Mouse (Mus musculus) CH12.LX (cell line): ENCODE measurements around the gene Mtfp1. TPM values are rescaled to one million over a fixed set of nuclear protein-coding genes. Genes with fewer than 3 reads are reported as not detected.

ENCODE experiments used
- DNase-seq: peaks from one replicate; pipeline ENCODE4 v3.0.0-alpha.2; 2013; ENCODE audit errors: extremely low read depth
- H3K27ac ChIP-seq: 2 replicates; pipeline ENCODE4 v1.5.1; 2012; ENCODE audit warnings: low read depth, mild to moderate bottlenecking, control low read depth, moderate library complexity; ENCODE audit not compliant: insufficient read depth
- H3K27me3 ChIP-seq: replicated peaks from 2 replicates; pipeline ENCODE3; 2012; ENCODE audit warnings: inconsistent platforms
- H3K36me3 ChIP-seq, 2 experiments: replicated peaks in 1 of 2; 2 replicates each; pipeline versions ENCODE3 to v1.6.1; 2012; ENCODE audit warnings: inconsistent platforms in 1 of 2, low read length in 1 of 2, mild to moderate bottlenecking in 1 of 2, mixed read lengths in 1 of 2, moderate library complexity in 1 of 2; ENCODE audit not compliant: control insufficient read depth in 1 of 2, insufficient read depth in 1 of 2
- H3K4me1 ChIP-seq, 2 experiments: 2 replicates each; pipeline ENCODE4 v1.6.1; 2012; ENCODE audit warnings: inconsistent platforms in 1 of 2, moderate library complexity in 1 of 2; ENCODE audit not compliant: insufficient read depth in 2 of 2, control insufficient read depth in 1 of 2
- H3K4me2 ChIP-seq: 2 replicates; pipeline ENCODE4 v1.6.1; 2012; ENCODE audit warnings: low read depth, mild to moderate bottlenecking, control low read depth; ENCODE audit not compliant: poor library complexity, insufficient read depth, severe bottlenecking
- H3K4me3 ChIP-seq, 3 experiments: fragments of 150-350 bp in 1 of 3; sonication (generic) in 1 of 3; replicated peaks in 1 of 3; 2 replicates each; pipeline versions ENCODE3 to v1.5.1; 2011 to 2012; ENCODE audit warnings: low read depth in 2 of 3, low read length in 2 of 3, mild to moderate bottlenecking in 2 of 3, moderate library complexity in 2 of 3, control low read depth in 1 of 3, improper control_type of control experiment in 1 of 3, inconsistent platforms in 1 of 3, mixed read lengths in 1 of 3; ENCODE audit not compliant: poor library complexity in 1 of 3
- H3K79me2 ChIP-seq: replicated peaks from 2 replicates; pipeline ENCODE4 v1.6.1; 2012; ENCODE audit warnings: mild to moderate bottlenecking, moderate library complexity; ENCODE audit not compliant: control insufficient read depth, poor library complexity, insufficient read depth, severe bottlenecking; ENCODE audit errors: extremely low read depth
- H3K9ac ChIP-seq: 2 replicates; pipeline ENCODE4 v1.6.1; 2012; ENCODE audit warnings: low read depth, mild to moderate bottlenecking, control low read depth, moderate library complexity; ENCODE audit not compliant: insufficient read depth
- H3K9me3 ChIP-seq: replicated peaks from 2 replicates; pipeline ENCODE3; 2012; ENCODE audit warnings: low read length, inconsistent platforms, mixed read lengths
- CHD2 ChIP-seq: IDR thresholded peaks from 2 replicates; pipeline ENCODE4 v1.6.1; 2011; ENCODE audit warnings: low read length, improper control_type of control experiment
- CTCF ChIP-seq, 2 experiments: IDR thresholded peaks in 1 of 2; conservative IDR thresholded peaks in 1 of 2; 2 replicates each; pipeline ENCODE4 v1.5.1; 2011 to 2012; ENCODE audit warnings: low read depth in 2 of 2, low read length in 2 of 2, improper control_type of control experiment in 1 of 2, inconsistent platforms in 1 of 2, mild to moderate bottlenecking in 1 of 2, moderate library complexity in 1 of 2
- EP300 ChIP-seq: IDR thresholded peaks from 2 replicates; pipeline ENCODE4 v1.6.1; 2011; ENCODE audit warnings: low read length, improper control_type of control experiment
- GABPA ChIP-seq: IDR thresholded peaks from 2 replicates; pipeline ENCODE4 v1.6.1; 2012; ENCODE audit warnings: low read depth, low read length, improper control_type of control experiment, inconsistent platforms; ENCODE audit not compliant: insufficient replicate concordance
- JUN ChIP-seq: IDR thresholded peaks from 2 replicates; pipeline ENCODE4 v1.6.1; 2011; ENCODE audit warnings: low read depth, mild to moderate bottlenecking, low read length, improper control_type of control experiment, moderate library complexity; ENCODE audit not compliant: insufficient read depth
- JUND ChIP-seq: conservative IDR thresholded peaks from 2 replicates; pipeline ENCODE4 v1.6.1; 2011; ENCODE audit warnings: low read depth, low read length, improper control_type of control experiment
- MAZ ChIP-seq: IDR thresholded peaks from 2 replicates; pipeline ENCODE4 v1.6.1; 2012; ENCODE audit warnings: low read depth, mild to moderate bottlenecking, inconsistent platforms, low read length, improper control_type of control experiment, moderate library complexity
- MEF2A ChIP-seq: IDR thresholded peaks from 2 replicates; pipeline ENCODE4 v1.6.1; 2014; ENCODE audit warnings: low read depth, mild to moderate bottlenecking, inconsistent platforms, low read length, improper control_type of control experiment, borderline replicate concordance
- MXI1 ChIP-seq: IDR thresholded peaks from 2 replicates; pipeline ENCODE4 v1.6.1; 2011; ENCODE audit warnings: mild to moderate bottlenecking, low read depth, low read length, improper control_type of control experiment
- MYC ChIP-seq: IDR thresholded peaks from 2 replicates; pipeline ENCODE4 v1.6.1; 2011; ENCODE audit warnings: low read depth, mild to moderate bottlenecking, improper control_type of control experiment, low read length
- NRF1 ChIP-seq: IDR thresholded peaks from 2 replicates; pipeline ENCODE4 v1.6.1; 2014; ENCODE audit warnings: low read depth, mild to moderate bottlenecking, inconsistent platforms, low read length, improper control_type of control experiment, moderate library complexity
- PAX5 ChIP-seq: IDR thresholded peaks from 2 replicates; pipeline ENCODE4 v1.6.1; 2012; ENCODE audit warnings: low read length, inconsistent platforms, mixed read lengths
- POLR2A ChIP-seq: IDR thresholded peaks from 2 replicates; pipeline ENCODE4 v1.6.1; 2011; ENCODE audit warnings: low read depth, mild to moderate bottlenecking, improper control_type of control experiment, low read length
- POLR2AphosphoS2 ChIP-seq: IDR thresholded peaks from 2 replicates; pipeline ENCODE4 v1.6.1; 2011; ENCODE audit warnings: low read depth, low read length, improper control_type of control experiment
- RAD21 ChIP-seq: IDR thresholded peaks from 2 replicates; pipeline ENCODE4 v1.6.1; 2011; ENCODE audit warnings: low read depth, mild to moderate bottlenecking, low read length, improper control_type of control experiment, moderate library complexity
- RCOR1 ChIP-seq: conservative IDR thresholded peaks from 2 replicates; pipeline ENCODE4 v1.6.1; 2012; ENCODE audit warnings: low read depth, mild to moderate bottlenecking, inconsistent platforms, low read length, improper control_type of control experiment
- TBP ChIP-seq: conservative IDR thresholded peaks from 2 replicates; pipeline ENCODE4 v1.6.1; 2011; ENCODE audit warnings: low read depth, low read length, improper control_type of control experiment
- TCF12 ChIP-seq: IDR thresholded peaks from 2 replicates; pipeline ENCODE4 v1.6.1; 2014; ENCODE audit warnings: low read depth, mild to moderate bottlenecking, inconsistent platforms, low read length, improper control_type of control experiment
- USF1 ChIP-seq: IDR thresholded peaks from 2 replicates; pipeline ENCODE4 v1.6.1; 2014; ENCODE audit warnings: low read depth, mild to moderate bottlenecking, inconsistent platforms, low read length, improper control_type of control experiment
- USF2 ChIP-seq: conservative IDR thresholded peaks from 2 replicates; pipeline ENCODE4 v1.6.1; 2011; ENCODE audit warnings: low read depth, low read length, improper control_type of control experiment
- ZC3H11A ChIP-seq: IDR thresholded peaks from 2 replicates; pipeline ENCODE4 v1.6.1; 2012; ENCODE audit warnings: low read depth, mild to moderate bottlenecking, inconsistent platforms, low read length, improper control_type of control experiment
- ZKSCAN1 ChIP-seq: IDR thresholded peaks from 2 replicates; pipeline ENCODE4 v1.6.1; 2012; ENCODE audit warnings: low read depth, inconsistent platforms, low read length, improper control_type of control experiment, borderline replicate concordance
- ZMIZ1 ChIP-seq: IDR thresholded peaks from 2 replicates; pipeline ENCODE4 v1.6.1; 2012; ENCODE audit warnings: low read depth, mild to moderate bottlenecking, inconsistent platforms, low read length, improper control_type of control experiment
- dilution Hi-C: fragments of 300-500 bp; cut with MboI; formaldehyde crosslinking; loops from 2 replicates; pipeline ENCODE4 v1.14.3; 2020; ENCODE audit warnings: low sequenced_read_pairs; ENCODE audit not compliant: extremely low pct_unique_long_range_greater_than_20kb, extremely low pct_ligation_motif_present
- in situ Hi-C: fragments of 300-500 bp; cut with MboI; formaldehyde crosslinking; loops from 3 replicates; pipeline ENCODE4 v1.14.3; 2019; ENCODE audit warnings: low sequenced_read_pairs, low pct_ligation_motif_present, low pct_unique_long_range_greater_than_20kb, mixed read lengths
- polyA plus RNA-seq: library from polyadenylated mRNA; unstranded; fragments of >175 nt; gene quantifications from 2 replicates; pipeline ENCODE4 v1.2.1, GENCODE M21; 2012; ENCODE audit warnings: low read depth; ENCODE audit not compliant: insufficient read length
- total RNA-seq, 2 experiments: library from RNA; depleted of rRNA; stranded (reverse); fragments of 300-350 nt in 1 of 2; fragments of >200 nt in 1 of 2; gene quantifications; 2 replicates each; pipeline ENCODE4 v1.2.3; 2012 to 2014

Gene Mtfp1
- total and polyA plus RNA-seq, 3 experiments, result 22.1 to 30.0 (median 27.7) TPM

DNA sequence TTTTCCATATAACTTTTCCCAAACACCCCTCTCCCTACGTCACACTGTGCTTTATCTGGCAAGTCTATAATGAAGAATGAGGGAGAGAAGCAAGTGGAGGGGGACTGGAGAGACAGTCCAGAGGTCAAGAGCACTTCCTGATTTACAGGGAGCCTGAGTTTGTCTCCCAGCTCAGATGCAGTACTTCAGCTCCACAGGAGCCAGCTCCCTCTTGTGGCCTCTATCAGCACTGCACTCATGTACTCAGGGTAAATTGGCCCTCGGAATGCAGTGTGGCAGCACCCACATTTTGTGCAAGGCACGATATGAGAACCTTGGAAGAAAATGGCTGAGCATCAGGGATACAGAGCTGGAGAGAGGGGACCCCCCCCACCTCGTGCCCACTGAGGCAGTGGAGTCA, 15.0 kb downstream of the Mtfp1 start:
- DNase-seq, result no peak
- dilution Hi-C loops, result no loop called here
- no peaks in the 10 kb centered on the region for H3K79me2 ChIP-seq
- H3K4me3 ChIP-seq, result no peak overlapping the region
- no peak overlapping the region for H3K9ac ChIP-seq
- peaks cover 17% of the 10 kb centered on the region for H3K27me3 ChIP-seq
- H3K27ac ChIP-seq, result no peak overlapping the region
- TF ChIP-seq MEF2A (no peak), CTCF (conservative IDR thresholded peaks at IDR 0.05 in 1 of 2, IDR thresholded peaks at IDR 0.05 in 1 of 2; ENCODE audit: low read depth in 2 of 2, low read length in 2 of 2) (no peak), RAD21 (no peak), JUND (no peak), EP300 (no peak), PAX5 (no peak), TBP (no peak), USF1 (no peak), MYC (no peak)
- peaks cover 12% of the 10 kb centered on the region for H3K9me3 ChIP-seq
- no peak overlapping the region for H3K4me2 ChIP-seq
- H3K4me1 ChIP-seq, result peaks cover 0 to 11% of the 10 kb centered on the region in 2 experiments; a peak in 2 of 4 replicates
- in situ Hi-C loops, result no loop called here
- H3K36me3 ChIP-seq, result no peaks in the 10 kb centered on the region

DNA sequence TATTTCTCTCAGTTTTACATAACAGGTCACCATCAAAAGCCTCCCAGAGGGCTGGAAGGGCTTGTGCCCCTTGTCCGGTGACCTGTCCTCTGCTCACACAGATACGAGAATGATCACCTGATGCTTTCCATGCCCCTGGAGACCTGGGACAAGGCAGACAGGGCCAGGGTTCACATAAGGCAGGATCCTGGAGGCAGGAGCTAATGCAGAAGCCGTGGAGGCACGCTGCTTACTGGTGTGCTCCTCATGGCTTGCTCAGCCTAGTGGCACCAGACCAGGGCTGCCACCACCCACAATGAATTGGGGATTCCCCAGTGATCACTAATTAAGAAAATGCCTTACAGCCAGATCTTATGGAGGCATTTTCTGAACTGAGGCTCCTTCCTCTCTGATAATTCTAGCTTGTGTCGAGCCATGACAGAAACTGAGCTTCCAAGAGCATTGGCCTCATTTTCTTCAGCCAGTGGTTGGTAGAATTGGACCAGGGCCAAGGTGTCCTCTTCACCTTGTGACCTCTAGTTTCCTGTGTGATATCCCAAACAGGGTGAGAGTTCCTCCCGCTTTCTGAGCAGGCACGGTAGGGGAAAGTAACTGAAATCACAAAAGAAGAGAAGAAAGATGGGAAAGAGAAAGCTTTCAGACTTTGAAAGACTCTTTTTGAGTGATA, 16.8 kb downstream of the Mtfp1 start:
- no peak overlapping the region for H3K9ac ChIP-seq
- dilution Hi-C loops, result no loop called here
- H3K79me2 ChIP-seq, result no peaks in the 10 kb centered on the region
- no peak overlapping the region for H3K27ac ChIP-seq
- peaks cover 31% of the 10 kb centered on the region for H3K27me3 ChIP-seq
- no peak overlapping the region for H3K4me3 ChIP-seq
- H3K4me1 ChIP-seq, result no peaks in the 10 kb centered on the region
- peaks cover 11% of the 10 kb centered on the region for H3K9me3 ChIP-seq
- no peak overlapping the region for H3K4me2 ChIP-seq
- in situ Hi-C loops, result loop anchor here (5.0 kb wide), 2 partner anchors 36 to 66 kb away; no protein-coding TSS in a partner anchor
- no peak for DNase-seq
- TF ChIP-seq CHD2 (no peak), GABPA (no peak), ZC3H11A (no peak), ZKSCAN1 (no peak), NRF1 (no peak), POLR2AphosphoS2 (no peak), CTCF (conservative IDR thresholded peaks at IDR 0.05 in 1 of 2, IDR thresholded peaks at IDR 0.05 in 1 of 2; ENCODE audit: low read depth in 2 of 2, low read length in 2 of 2) (no peak), ZMIZ1 (no peak), MAZ (no peak), USF2 (no peak), RAD21 (no peak), POLR2A (no peak), RCOR1 (no peak), JUN (no peak), MYC (no peak), MXI1 (no peak), TCF12 (no peak)
- no peaks in the 10 kb centered on the region for H3K36me3 ChIP-seq
